Mouse (Mus musculus): Measurements from ENCODE around the gene Por. TPM values are rescaled to one million over a fixed set of nuclear protein-coding genes. Genes with fewer than 3 reads are reported as not detected.

The Por gene
- total RNA-seq, 2 experiments from 2014 or later = 23.5 to 39.7 TPM

DNA sequence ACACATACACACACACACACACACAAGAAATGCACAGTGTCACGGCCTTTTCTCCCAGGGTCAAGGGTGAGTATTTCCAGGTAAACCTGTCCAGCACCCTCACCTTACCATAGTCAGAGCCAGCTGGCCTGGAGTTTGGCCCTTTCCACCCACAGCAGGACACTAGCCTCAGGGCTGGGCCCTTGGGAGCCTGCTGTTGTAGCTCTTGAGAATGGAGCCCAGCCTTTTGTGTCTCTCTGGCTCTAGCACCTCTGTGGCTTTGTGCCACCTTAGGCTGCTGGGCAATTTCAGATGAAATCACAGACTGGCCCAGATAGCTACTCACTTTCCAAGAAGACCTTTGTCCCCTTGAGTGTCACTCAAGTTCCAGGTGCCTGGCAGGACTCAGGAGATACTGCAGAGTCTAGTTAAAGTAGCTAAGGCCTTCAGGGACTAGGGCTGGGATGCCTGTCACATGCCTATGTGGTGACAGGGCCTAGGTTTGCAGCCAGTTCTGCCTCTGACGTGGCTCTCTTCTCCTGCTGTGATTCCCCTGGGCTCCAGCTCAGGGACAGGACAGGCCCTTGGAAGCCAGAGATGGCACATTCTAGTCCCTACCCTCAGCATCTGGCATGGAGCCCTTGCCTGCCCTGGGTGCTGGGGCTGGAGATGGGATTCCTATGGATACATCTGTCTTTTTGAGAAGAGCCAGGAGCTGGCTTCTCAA is 57.0 kb downstream of the Por start:
- DNase-seq = peak; percentile 63

DNA sequence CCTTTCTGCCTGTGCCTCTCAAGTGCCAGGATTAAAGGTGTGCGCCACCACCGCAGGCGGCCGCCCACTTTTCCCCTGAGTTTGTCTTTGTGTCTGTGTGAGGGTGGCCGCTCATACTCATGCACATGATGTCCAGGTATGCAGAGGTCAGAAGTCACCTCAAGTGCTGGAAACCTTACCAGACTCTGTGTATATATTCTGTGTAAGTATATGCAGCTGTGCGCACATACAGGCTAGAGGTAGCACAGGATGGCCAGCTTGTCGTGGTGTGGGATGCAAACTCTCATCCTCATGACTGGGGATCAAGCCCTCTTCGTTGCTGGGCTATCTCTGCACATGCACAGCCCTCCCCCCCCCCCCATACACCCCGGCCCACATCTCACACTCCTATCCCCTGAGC is 58.0 kb downstream of the Por start:
- DNase-seq = no peak

DNA sequence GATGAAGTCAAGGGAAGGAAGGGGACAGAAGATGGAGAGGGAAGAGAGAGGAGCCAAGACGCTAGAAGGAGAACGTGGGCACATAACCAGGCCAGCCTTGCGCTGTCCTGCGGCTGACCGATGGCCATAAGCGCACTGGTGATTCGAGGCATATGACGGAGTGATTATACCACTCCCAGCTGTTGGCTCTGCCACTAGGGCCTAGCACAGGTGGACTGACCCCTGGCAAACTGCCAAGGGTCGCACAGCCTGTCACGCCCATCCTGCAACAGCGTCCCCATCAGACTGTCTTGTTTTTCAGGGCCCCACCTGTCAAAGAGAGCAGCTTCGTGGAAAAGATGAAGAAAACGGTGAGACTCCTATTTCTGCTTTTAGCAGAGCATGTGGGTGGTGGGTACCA is 58.5 kb downstream of the Por start:
- no peak for DNase-seq

DNA sequence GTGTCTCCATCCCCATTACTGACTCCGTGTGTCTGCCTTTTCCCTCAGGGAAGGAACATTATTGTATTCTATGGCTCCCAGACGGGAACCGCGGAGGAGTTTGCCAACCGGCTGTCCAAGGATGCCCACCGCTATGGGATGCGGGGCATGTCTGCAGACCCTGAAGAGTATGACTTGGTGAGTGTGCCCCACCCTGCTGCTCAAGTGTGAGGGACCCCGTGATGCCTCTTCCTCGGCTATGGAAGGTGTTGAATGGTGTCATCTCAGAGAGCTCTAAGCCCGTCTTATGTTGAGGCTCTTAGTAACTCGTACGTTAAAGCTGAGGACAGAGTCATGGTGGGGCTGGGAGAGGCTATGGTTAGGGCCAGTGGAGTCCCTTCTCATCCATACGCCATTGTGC is 59.5 kb downstream of the Por start:
- DNase-seq = no peak

DNA sequence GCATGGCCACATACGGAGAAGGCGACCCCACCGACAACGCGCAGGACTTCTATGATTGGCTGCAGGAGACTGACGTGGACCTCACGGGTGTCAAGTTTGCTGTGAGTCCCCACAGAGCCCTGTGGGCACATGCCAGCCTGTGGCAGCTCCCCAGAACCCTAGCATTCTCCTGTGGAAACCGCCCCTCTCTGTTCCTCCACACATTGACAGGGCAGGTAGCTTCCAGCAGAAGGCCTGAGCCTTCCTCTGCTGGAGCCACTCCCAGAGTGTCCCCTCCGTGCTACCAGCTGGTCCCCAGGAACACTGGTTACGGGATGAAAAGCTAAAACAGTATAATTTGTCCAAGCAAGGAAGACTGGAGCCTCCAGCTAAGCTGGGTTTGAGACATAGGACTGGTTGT is 60.4 kb downstream of the Por start:
- no peak for DNase-seq

DNA sequence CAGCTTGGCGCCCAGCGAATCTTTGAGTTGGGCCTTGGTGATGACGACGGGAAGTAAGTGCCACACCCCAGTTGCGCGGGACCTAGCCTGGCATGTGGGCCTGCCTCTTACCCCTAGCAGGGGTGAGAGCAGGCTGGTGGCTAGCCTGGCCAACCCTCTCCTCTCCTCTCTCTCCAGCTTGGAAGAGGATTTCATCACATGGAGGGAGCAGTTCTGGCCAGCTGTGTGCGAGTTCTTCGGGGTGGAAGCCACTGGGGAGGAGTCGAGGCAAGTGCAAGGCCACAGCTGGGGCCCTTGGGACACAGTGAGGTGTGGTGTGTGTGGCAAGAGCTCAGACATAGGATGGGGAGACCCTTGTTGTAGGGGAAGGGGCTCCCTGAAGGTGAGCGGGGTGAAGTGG is 61.1 kb downstream of the Por start:
- DNase-seq = no peak

DNA sequence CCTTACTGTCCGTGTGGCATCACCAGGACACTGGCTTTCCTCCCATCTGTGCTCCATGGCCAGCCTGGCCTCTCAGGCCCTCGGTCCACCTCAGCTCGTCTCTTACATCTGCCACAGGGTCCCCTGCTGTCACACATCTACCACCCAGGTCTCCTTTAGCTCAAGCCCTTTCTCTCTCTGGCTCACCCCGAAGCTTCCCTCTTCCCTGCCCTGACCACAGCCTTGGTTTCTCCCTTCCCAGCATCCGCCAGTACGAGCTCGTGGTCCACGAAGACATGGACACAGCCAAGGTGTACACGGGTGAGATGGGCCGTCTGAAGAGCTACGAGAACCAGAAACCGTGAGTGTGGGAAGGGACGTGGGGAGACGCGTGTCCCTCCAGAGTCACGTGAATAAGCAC is 61.5 kb downstream of the Por start:
- no peak for DNase-seq

DNA sequence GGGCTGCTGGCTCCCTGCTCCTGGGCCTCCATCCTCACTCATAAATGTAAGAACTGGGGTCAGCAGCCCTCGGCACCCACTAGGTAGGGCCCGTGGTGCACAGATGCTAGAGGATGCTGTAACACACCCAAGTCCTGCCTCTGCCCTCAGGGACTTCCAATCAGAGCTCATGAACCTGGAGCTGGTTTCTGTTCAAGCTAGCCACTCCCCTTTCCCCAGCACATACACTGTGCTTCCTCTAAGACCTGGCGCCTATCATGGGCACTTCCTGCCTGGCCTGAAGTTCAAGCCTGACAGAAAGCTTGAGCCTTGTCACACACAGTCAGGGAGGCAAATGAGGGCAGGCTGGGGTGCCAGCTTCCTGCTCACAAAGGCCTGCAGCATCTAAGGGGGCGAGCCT is 63.2 kb downstream of the Por start:
- DNase-seq = no peak

DNA sequence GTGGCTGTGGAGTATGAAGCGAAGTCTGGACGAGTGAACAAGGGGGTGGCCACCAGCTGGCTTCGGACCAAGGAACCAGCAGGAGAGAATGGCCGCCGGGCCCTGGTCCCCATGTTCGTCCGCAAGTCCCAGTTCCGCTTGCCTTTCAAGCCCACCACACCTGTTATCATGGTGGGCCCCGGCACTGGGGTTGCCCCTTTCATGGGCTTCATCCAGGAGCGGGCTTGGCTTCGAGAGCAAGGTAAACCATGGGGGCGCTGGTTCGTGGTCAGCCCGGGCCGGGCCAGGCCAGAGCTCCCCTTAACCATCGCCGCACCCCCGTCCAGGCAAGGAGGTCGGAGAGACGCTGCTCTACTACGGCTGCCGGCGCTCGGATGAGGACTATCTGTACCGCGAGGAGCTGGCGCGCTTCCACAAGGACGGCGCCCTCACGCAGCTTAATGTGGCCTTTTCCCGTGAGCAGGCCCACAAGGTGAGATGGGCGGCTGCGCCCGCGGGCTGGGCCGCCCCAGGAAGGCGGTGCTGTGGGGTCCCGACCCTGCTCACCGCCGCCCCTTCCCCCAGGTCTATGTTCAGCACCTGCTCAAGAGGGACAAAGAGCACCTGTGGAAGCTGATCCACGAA is 64.3 kb downstream of the Por start:
- DNase-seq = no peak

DNA sequence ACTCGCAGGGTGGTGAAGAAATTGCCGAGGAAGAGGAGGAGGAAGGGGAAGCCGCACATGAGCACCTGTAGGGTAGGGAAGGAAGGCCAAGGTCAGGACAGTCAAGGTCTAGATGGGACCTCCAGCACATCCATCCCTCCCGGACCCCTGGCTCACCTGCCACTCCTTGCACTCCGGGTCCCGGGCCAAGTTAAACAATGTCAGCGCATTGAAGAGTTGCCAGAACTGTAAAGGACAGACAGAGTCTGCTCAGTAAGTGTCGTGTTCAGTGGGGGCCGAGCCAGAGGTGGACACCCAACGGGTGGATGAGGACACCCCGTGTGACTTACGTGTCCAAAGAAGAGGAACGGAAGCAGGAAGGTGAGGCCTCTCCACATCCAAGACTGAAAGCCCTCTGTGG is 65.9 kb downstream of the Por start:
- no peak for DNase-seq

DNA sequence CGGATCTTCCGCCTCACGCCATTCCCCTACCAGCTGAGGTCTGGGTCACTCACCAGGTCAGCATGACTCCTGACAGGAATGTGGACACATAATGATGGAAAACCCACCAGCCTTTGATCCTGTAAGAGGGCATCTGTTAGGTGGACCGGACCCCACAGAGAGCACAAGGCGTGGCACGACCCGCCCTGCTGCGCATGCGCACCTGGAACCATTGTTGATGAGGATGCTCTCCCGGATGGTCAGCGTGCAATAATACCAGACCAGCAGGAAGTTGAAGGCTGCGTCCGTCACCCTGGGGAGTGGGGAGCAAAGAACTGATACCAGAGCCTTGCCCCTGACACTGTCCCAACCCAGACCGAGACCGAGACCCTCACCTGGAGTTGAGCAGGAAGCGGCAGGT is 66.7 kb downstream of the Por start:
- no peak for DNase-seq

DNA sequence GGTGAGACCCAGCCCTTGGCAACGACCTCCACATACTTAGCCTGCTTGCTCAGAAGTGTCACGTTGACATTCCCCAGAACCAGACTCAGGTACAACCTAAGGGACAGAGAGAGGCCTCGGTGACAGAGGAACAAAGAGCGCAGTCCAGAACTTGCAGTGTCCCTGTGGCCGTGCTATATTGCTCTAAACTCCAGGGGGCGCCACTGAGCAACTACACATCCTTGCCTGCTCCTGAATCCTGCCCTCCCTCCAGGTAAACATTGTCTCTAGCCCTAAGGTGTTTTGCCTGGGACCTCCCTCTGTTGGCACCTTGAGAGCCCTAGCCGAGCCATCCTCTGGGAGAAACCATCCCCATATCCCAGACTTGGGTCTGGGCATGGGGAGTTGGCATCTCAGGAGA is 67.3 kb downstream of the Por start:
- no peak for DNase-seq

DNA sequence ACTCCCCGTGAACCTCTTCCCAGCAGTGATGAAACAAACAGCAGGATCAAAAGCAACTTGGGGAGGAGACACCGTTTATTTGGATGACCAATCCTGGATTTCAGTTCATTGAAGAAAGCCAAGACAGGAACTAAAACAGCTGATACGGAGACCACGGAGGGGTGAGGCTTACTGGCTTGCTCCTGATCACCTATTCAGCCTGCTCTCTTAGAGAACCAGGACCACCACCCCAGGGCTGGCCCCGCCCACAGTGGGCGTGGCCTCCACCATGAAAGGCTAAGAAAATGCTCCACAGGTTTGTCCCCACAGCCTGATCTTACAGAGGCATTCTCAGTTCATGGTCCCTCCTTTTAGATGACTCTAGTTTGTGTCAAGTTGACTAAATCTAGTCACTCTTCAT is 68.4 kb downstream of the Por start:
- DNase-seq = no peak

DNA sequence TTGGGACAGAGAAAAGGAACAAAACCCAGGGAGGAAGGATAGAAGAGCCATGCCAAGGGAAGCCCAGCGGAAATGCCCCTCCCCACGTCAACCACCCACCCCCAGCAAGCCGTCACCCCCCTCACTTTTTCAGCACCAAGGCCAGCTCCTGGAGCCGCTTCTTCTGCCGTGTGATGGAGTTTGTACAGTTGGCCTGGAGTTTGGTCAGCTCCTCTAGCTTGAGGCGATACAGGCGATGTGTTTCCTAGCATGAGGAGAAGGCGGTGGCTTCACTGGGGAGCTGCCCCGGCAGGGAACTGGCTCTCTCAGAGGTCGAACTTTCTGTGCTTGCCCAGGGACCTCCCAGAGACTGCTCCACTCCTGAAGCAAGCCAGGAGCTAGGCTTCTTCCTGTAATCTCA is 72.3 kb downstream of the Por start:
- DNase-seq = no peak

DNA sequence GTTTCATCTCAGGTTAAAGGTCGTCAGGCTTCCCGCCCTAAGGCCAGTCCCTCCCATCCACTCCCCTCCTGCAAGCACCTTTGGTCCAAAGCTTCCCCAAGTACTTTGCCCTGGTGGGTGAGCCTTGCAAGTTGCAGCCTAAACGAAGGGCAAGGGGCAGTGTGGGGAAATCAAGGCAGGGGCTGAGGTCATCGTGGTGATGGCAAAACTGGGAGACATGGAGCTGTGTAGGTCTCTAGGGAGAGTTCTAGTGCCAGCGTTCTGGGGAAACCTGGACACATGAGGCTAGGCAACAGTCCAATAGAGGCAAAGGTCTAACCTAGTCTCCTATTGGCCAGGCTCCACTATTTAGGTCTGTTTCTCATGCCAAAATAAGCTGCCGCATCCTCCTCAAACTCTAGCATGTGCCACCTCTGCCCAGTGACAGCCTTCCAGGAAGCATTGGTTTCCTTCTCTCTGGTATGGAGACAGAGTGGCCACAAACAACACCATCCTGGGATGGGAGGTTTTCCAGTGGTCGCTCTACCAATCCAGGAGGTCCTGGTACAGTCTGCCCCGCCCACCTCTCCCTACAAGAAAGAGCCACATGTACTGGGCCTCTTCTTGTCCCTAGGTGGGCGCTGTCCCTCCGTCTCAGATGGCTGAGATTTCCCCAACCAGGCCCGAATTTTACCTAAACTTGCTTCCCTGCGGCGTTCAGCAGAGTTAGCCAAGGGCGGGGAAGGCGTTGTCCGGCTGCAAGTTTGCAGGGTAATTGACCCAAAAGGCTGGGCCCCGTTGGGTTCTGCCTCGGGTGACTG is 73.3 kb downstream of the Por start:
- DNase-seq = no peak

DNA sequence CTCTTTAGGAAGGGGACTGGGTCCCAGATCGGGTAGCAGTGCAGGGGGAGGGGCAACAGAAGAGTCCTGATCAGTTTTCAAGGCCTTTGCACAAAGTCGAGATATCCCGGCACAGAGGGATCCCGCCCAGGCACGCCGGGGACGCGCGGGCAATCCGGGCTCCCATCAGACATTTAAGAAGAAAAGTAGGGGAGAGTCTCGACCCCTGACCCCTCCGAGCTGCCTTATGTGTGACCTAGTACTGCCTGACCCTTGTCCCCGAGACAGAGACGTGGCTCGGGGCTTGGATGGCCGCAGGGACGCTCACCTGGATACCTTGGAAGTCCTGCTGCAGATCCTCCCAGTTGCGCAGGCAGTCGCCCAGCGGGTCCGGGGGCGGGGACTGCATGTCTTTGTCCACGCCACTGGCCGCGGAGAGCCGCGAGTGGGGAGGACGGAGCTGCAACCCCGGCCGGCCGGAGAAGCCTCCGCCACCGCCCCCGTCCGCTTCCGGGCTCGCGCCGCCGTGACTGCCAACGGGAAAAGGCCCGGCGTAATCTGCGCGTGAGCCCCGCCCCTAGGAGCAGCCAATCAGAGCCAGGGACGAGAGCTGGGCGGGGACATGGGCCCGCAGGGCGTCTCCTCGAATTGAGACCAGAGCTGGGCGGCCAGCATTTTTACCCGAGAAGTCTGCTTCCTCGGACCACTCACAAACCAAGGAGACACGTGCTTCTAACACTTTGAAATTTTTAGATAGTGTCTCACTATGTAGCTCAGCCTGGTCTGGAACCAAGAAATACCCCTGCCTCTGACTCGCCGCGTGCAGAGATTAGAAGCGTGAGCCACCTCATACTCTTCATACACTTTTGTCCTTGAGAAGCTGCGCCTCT is 74.1 kb downstream of the Por start, which contains the start of gene Tmem120a:
Tmem120a (minus strand) TSS at position 708 of the 869 bp plus-strand sequence.
- peak; percentile 95 for DNase-seq

DNA sequence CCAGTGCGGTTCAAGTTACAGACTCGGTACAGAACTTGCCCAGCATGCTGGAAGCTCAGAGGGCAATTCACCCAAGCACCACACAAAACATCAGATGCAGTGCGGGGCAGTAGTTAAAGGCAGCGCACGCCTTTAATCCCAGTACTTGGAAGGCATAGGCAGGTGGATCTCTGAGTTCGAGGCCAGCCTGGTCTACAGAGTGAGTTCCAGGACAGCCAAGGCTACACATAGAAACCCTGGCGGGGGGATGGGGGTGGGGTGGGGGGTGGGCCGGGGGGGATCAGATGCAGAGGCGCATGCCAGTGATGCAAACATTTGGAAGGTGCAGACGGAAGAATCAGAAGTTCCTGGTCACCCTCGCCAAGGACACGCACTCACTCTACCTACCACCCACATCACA is 74.9 kb downstream of the Por start:
- DNase-seq = no peak

DNA sequence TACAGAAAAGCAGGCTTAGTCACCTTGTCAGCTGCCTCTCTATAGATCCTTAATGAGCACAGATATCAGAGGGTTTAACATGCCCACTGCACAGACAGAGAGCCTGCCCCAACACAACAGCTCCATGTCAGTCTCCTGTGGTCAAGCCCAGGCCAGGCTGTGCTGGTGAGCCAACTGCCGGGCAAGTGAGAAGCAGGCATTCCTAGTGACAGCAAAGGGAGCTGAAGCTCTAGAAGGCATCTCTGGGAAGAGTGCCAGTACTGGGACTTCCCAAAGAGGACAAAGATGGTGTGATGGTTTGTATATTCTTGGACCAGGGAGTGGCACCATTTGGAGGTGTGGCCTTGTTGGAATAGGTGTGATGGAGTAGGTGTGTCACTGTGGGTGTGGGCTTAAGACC is 81.2 kb downstream of the Por start:
- DNase-seq = no peak

DNA sequence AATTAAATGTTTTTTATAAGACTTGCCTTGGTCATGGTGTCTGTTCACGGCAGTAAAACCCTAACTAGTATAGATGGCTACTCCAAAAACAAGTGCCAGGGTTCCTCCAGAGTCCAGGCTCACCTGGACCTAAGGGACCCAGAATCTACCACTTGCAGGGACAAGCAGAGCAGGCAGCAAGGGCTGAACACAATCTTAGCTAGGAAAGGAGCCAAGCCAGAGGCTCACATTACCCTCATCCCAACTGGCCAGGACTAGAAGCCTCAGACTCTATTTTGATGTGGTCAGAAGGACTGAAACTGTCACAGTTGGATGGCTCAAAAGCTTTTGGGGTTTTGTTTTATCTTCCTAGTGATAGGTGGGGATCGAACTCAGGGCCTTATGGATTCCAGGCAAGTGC is 81.8 kb downstream of the Por start:
- DNase-seq = no peak

DNA sequence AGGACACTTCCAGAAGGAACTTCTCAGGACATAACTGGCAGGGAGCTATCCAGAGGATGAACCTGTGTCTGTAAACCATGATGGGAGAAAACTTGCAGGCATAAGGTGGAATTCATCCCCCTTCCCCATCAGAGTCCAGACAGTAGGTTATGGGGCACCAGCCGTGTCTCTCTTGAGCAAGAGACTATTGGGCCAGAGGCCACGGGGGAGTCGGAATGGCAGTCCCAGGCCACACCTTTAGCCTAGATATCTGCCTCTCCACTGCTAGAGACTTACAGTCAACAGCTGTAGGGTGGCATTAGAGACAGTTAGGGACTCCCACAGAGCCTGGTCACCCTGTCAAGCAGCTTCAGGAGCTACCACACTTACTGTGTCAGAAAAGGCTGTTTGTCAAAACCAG is 92.0 kb downstream of the Por start:
- no peak for DNase-seq

DNA sequence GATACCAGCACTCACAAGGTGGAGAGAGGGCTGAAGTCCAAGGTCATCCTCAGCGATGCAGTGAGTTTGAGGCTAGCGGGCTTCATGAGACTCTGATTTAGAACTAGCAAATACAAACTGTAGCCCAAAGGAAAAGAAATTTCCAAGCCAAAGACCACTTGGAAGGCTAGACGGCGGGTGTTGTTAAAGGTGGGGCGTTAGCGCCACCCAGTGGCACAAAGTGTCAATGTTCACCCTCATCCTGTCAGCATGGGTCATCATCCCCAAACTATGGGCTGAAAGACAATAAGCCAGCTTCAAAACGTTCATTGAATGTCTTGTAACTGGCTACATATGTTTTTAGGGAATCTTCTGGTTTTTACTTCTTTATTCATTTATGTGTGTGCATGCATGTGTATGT is 93.7 kb downstream of the Por start:
- DNase-seq = no peak

DNA sequence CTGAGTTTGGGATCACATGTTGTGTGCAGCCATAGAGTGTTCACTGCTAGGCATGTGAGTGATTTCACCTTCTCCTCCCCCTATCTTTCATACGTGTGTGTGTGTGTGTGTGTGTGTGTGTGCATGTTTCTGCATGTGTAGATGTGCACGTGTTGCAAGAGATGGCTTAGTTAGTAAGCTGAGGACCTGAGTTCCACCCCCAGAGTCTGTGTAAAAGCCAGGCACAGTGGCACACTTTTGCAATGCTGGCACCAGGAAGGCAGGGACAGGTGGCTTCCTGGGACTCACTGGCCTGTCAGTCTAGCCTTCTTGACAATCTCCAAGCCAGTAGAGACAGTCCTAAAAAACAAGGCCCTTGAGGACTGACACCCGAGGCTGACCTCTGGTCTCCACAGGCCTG is 95.1 kb downstream of the Por start:
- no peak for DNase-seq

DNA sequence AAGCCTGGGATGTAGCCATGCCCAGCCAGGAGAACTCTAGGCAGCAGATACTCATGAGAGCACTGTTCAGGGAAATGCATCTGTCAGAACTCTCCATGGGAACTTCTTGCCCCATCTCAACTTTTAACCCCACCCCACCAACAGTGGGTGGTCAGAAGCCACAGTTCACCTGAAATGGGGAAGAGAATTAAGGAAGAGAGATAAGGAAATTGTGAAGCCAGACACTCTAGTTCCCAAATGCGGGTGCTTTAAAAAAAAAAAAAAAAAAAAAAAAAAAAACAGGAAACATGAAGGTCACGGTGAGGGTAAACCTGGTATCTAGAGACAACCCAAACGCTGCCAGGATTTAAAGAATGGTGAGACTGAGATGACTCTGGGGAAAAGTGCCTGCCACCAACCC is 102.7 kb downstream of the Por start:
- DNase-seq = no peak
